Mouse (Mus musculus) inflammation-experienced regulatory T-cells (primary cell): ENCODE data around the gene Kif3b. TPM values are rescaled to one million over a fixed set of nuclear protein-coding genes. Genes with fewer than 3 reads are reported as not detected.

Source experiments
- polyA plus RNA-seq, 2 experiments: library from polyadenylated mRNA; unstranded; fragments of 100-300 nt; shearing (Covaris generic); gene quantifications; one replicate each; pipeline ENCODE4 v1.2.1; 2017

The Kif3b gene
- polyA plus RNA-seq: 10 to 100 TPM; 10.8 to 21.5 TPM

GRCm38 (mm10) chr2:153290938-153291928 lies at the start of gene Kif3b:
Gene Kif3b, plus strand, starts transcription at chr2:153291413.

GRCm38 (mm10) chr2:153345454-153346220 lies 54.4 kb downstream of the Kif3b start, which contains the start of gene Asxl1:
Gene Asxl1, plus strand, starts transcription at chr2:153345829.

Other genes starting within 250 kb of the Kif3b start
- gene Ccm2l, start 225.5 kb upstream of the Kif3b start, polyA plus RNA-seq: not detected
- 1 to 10 TPM in 1 of 2 experiments, under 1 TPM in 1; 0.43 to 3.5 TPM for gene Hck, start 182.9 kb upstream of the Kif3b start, polyA plus RNA-seq
- gene Tm9sf4, start 130.1 kb upstream of the Kif3b start, polyA plus RNA-seq: 10 to 100 TPM; 38.2 to 56.3 TPM
- 10 to 100 TPM; 31.2 to 41.0 TPM for gene Tspyl3, start 66.0 kb upstream of the Kif3b start, polyA plus RNA-seq
- 10 to 100 TPM; 16.7 to 23.2 TPM for gene Plagl2, start 50.0 kb upstream of the Kif3b start, polyA plus RNA-seq
- 10 to 100 TPM; 20.7 to 23.1 TPM for gene Pofut1, start 49.9 kb upstream of the Kif3b start, polyA plus RNA-seq
- gene Asxl1, start 54.4 kb downstream of the Kif3b start, polyA plus RNA-seq: 10 to 100 TPM; 46.2 to 68.5 TPM
- not detected for gene 4930404H24Rik, start 201.4 kb downstream of the Kif3b start, polyA plus RNA-seq
- gene Nol4l, start 238.6 kb downstream of the Kif3b start, polyA plus RNA-seq: 10 to 100 TPM in 1 of 2 experiments, 1 to 10 TPM in 1; 7.5 to 16.4 TPM